Mouse (Mus musculus) thymus, postnatal 25 days (tissue): ENCODE measurements around the gene Ppil4.

Experiments used
- DNase-seq: peaks from one replicate; pipeline ENCODE4 v3.0.0; 2022

The Ppil4 gene

GRCm38 (mm10) chr10:7863411-7863810 is 70.7 kb downstream of the Ppil4 start:
- no peak for DNase-seq

DNA sequence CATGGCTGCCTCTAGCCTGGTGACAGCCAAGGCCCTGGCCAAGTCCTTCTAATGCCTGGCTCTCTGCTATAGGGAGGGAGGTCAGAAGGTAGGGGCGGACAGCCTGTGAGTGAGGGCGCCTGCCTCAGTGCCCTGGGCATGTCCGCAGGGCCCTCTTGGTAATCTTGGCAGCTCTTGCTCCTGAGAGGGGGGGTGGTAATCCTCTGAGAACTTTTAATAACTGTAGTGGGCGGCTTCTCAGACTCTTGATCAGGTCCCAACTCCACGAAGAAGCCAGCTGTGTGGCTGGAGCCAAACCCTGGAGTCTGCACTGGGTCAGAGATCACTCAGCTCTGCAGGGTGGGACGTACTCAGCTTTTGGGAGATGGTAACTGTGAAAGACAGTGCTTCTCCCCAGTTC is 71.5 kb downstream of the Ppil4 start:
- DNase-seq, result no peak

- no peak for DNase-seq
These were observed 72.1 kb downstream of the Ppil4 start for GRCm38 (mm10) chr10:7864806-7865205.

DNA sequence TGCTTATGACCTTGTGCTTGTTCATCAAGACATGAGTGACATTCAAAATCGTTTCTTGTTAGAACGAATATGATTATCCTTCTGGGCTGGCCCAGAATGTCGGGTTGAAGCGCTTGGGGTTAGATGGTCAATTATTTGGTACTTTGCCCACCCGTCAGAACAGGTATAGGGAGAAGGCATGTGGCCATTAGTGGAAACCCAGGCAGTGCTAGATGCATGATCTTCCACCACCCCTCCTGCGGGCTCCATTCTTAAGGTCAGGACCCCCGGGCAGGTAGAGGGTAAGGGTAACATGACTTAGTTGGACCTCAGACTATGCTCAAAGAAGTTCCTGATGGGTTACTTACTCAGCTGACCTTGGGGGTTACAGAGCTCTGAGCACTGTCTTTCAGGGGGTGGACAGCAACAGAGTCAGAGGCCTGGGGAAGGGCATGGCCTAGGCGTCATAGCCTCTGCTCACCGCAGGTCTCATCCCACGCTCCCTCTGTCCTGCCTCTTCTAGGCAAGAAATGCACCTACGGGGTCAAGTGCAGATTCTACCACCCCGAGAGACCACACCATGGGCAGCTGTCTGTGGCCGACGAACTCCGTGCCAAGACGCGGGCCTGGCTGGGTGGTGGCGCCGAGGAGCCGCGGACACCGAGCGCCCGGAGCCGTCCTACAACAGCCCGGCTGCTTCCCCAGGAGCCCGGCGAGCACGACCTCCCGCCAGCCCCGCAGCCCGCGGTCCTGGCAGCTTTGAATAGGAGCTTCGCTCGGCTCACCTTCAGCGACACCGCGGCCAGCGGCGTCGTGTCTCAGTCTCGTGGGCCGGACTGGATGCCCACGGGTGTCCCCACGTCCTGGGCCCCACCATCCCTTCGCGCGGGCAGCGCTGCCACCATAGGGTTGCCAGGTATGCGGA is 74.3 kb downstream of the Ppil4 start:
- DNase-seq, result peak; percentile 30

- DNase-seq, result no peak
These were observed 75.0 kb downstream of the Ppil4 start for GRCm38 (mm10) chr10:7867666-7868030.

GRCm38 (mm10) chr10:7869746-7870145 is 77.1 kb downstream of the Ppil4 start:
- DNase-seq, result no peak

- DNase-seq, result peak; percentile 59
These were observed 78.1 kb downstream of the Ppil4 start for GRCm38 (mm10) chr10:7870571-7871315.

DNA sequence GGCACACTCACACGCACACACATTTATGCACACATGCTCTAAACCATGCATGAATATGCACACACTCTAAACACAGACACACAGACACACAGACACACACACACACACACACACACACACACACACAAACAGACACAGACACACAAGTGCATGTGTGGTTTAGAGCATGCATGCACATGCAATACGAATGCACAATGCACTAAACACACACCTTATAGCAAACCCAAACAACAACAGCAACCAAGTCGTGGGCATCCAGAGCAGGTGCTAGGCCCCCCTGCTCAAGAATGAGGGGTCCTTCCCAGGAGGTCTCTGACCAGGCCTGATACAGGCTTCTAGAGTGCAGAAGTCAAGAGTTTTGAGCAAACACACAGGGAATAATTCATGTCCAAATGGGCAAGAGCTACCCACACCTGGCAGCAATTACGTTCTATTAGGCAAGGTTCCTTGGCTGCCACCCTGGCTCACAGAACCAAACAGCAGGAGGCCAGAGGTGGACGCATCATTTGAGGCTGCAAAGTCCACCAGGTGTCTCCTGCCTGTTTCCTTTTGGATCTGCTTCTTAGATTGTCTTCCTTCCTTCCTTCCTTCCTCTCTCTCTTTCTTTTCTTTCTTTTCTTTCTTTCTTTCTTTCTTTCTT is 78.8 kb downstream of the Ppil4 start:
- no peak for DNase-seq
